Comparison of ENCODE assay signal across 9 mouse cellular contexts in genomic region chr12:113139908-113140615, GRCm38 (mm10). TPM values are rescaled to one million over a fixed set of nuclear protein-coding genes. Genes with fewer than 3 reads are reported as not detected.
DNase-seq lines count a peak whose midpoint lies in the region; ATAC-seq and TF ChIP-seq lines count a peak whose summit lies in the region.
"Had no signal": no experiment of that assay in that cellular context is flagged by ENCODE, and none has a peak within 500 bp of the region (broad histone marks: within the 10 kb centered on the region; RNA-seq: fewer than 3 reads in every experiment).

Crip2 (plus strand) TSS chr12:113140236.

- peak within 1 kb of the TSS; percentile 79 for H3K4me2 ChIP-seq in forebrain, embryonic 14.5 days (ENCODE audit: low read length)
- peak within 1 kb of the TSS; percentile 98 for H3K4me2 ChIP-seq in liver, embryonic 15.5 days
- peak within 1 kb of the TSS; percentile 88 for H3K4me2 ChIP-seq in neural tube, embryonic 13.5 days

- peak within 1 kb of the TSS; percentile 90 for H3K4me3 ChIP-seq in E14TG2a.4 (replicated peaks; ENCODE audit: low read length)
- H3K4me3 ChIP-seq in forebrain, embryonic 14.5 days (ENCODE audit: low read depth, low read length) = peak within 1 kb of the TSS; percentile 60
- H3K4me3 ChIP-seq in liver, embryonic 15.5 days (replicated peaks) = peak within 1 kb of the TSS; percentile 67
- H3K4me3 ChIP-seq in neural tube, embryonic 13.5 days = peak within 1 kb of the TSS; percentile 69

- peak within 1 kb of the TSS; percentile 78 for H3K9ac ChIP-seq in forebrain, embryonic 14.5 days (ENCODE audit: low read length)
- H3K9ac ChIP-seq in liver, embryonic 15.5 days = peak within 1 kb of the TSS; percentile 55
- peak within 1 kb of the TSS; percentile 79 for H3K9ac ChIP-seq in neural tube, embryonic 13.5 days

- under 1% methylated on average over 54 of the region's 68 CpGs for WGBS in forebrain, embryonic 14.5 days
- under 1% methylated on average over 67 of the region's 68 CpGs for WGBS in liver, embryonic 15.5 days (ENCODE audit: insufficient replicate concordance)
- WGBS in neural tube, embryonic 13.5 days = under 1% methylated on average over 68 of the region's 68 CpGs

- peaks cover 24% of the 10 kb centered on the region for H3K27me3 ChIP-seq in E14TG2a.4 (ENCODE audit: insufficient read depth, low read length)
- no peaks in the 10 kb centered on the region for H3K27me3 ChIP-seq in forebrain, embryonic 14.5 days (replicated peaks; ENCODE audit: control insufficient read depth, insufficient read depth, low read length)
- peaks cover 60% of the 10 kb centered on the region for H3K27me3 ChIP-seq in liver, embryonic 15.5 days
- no peaks in the 10 kb centered on the region for H3K27me3 ChIP-seq in neural tube, embryonic 13.5 days

- peak within 1 kb of the TSS; percentile 92 for H3K27ac ChIP-seq in forebrain, embryonic 14.5 days (ENCODE audit: low read depth, low read length)
- peak within 1 kb of the TSS; percentile 60 for H3K27ac ChIP-seq in liver, embryonic 15.5 days (replicated peaks)
- H3K27ac ChIP-seq in neural tube, embryonic 13.5 days (replicated peaks) = peak within 1 kb of the TSS; percentile 87
- H3K27ac ChIP-seq: macrophage had no signal

- DNase-seq in c-Kit-positive CD71-positive TER-119-negative erythroid progenitor cells, embryonic 14.5 days (ENCODE audit: low read depth) = peak; percentile 81
- DNase-seq in forebrain, embryonic 14.5 days (ENCODE audit: low spot score) = peak; percentile 97
- DNase-seq in heart, postnatal 10 days = peak; percentile 95 to 97
- peak; percentile 89 to 94 for DNase-seq in kidney, postnatal 4 days
- DNase-seq in thymus, adult 18-20 months = peak; percentile 88 to 92

- H3K9me3 ChIP-seq in E14TG2a.4 (ENCODE audit: low read length) = no peaks in the 10 kb centered on the region
- H3K9me3 ChIP-seq in forebrain, embryonic 14.5 days (replicated peaks; ENCODE audit: control insufficient read depth, low read length) = no peaks in the 10 kb centered on the region
- no peaks in the 10 kb centered on the region for H3K9me3 ChIP-seq in liver, embryonic 15.5 days (replicated peaks)
- H3K9me3 ChIP-seq in neural tube, embryonic 13.5 days = no peaks in the 10 kb centered on the region

- no peak for TF ChIP-seq CTCF in E14TG2a.4 (conservative IDR thresholded peaks at IDR 0.05; ENCODE audit: low read length)

- ATAC-seq in forebrain, embryonic 14.5 days = peak; percentile 90
- ATAC-seq in liver, embryonic 15.5 days (ENCODE audit: insufficient read depth) = peak; percentile 87
- peak; percentile 89 for ATAC-seq in neural tube, embryonic 13.5 days (ENCODE audit: low read depth)

- intact Hi-C loops in heart, postnatal 10 days (cut with DNase I) = loop anchor here (1.0 kb wide), 1 partner anchor 23 kb away; no protein-coding TSS in a partner anchor

- H3K4me1 ChIP-seq in E14TG2a.4 (replicated peaks; ENCODE audit: low read depth, low read length) = peaks cover 78% of the 10 kb centered on the region
- peaks cover 31% of the 10 kb centered on the region for H3K4me1 ChIP-seq in forebrain, embryonic 14.5 days (ENCODE audit: control insufficient read depth, insufficient read depth, low read length)
- H3K4me1 ChIP-seq in liver, embryonic 15.5 days (replicated peaks) = peaks cover 53% of the 10 kb centered on the region
- peaks cover 51% of the 10 kb centered on the region for H3K4me1 ChIP-seq in neural tube, embryonic 13.5 days (replicated peaks)

- H3K36me3 ChIP-seq in E14TG2a.4 (ENCODE audit: insufficient read depth, low read length) = peaks cover 65% of the 10 kb centered on the region
- peaks cover 52% of the 10 kb centered on the region for H3K36me3 ChIP-seq in forebrain, embryonic 14.5 days (ENCODE audit: control insufficient read depth, insufficient read depth, low read length)
- H3K36me3 ChIP-seq in liver, embryonic 15.5 days (replicated peaks) = peaks cover 35% of the 10 kb centered on the region
- H3K36me3 ChIP-seq in neural tube, embryonic 13.5 days = peaks cover 55% of the 10 kb centered on the region

RNA-seq across cellular contexts. Expression of gene Crip2, which starts in this region (rescaled TPM):
- 354 and 404 TPM in 2 replicates for polyA plus RNA-seq in forebrain, embryonic 14.5 days (2014; fragmentation: Nextera tagmentation; extraction: Ambion mirVana)
- total RNA-seq in heart, postnatal 10 days (2021) = 1,000 to 10,000 TPM; 1,259 to 1,405 TPM
- polyA plus RNA-seq in liver, embryonic 15.5 days (2015; fragmentation: Nextera tagmentation; extraction: Ambion mirVana) = 45.1 and 51.5 TPM in 2 replicates
- polyA plus RNA-seq in neural tube, embryonic 13.5 days (2015; fragmentation: Nextera tagmentation; extraction: Ambion mirVana) = 301 and 350 TPM in 2 replicates

Comparison
In these comparisons a context has a peak if more than half of its experiments do, and no peak if none do; other contexts are left out.
1. Peak in every context shown above with its lines: DNase-seq, ATAC-seq, H3K4me3 ChIP-seq and H3K27ac ChIP-seq.